Mouse (Mus musculus) bone marrow, adult 2 months (tissue): Measurements from ENCODE around the gene Actr10.

Experiments used
- CTCF ChIP-seq: fragments of 200-500 bp; IDR thresholded peaks from 2 replicates; pipeline ENCODE4 v1.5.1; 2011; ENCODE audit warnings: low read length, control low read depth; ENCODE audit not compliant: control insufficient read depth, insufficient read depth
- POLR2A ChIP-seq: fragments of 200-500 bp; IDR thresholded peaks from 2 replicates; pipeline ENCODE4 v1.6.1; 2011; ENCODE audit warnings: low read depth, mild to moderate bottlenecking, control low read depth, low read length, borderline replicate concordance; ENCODE audit not compliant: control insufficient read depth

DNA sequence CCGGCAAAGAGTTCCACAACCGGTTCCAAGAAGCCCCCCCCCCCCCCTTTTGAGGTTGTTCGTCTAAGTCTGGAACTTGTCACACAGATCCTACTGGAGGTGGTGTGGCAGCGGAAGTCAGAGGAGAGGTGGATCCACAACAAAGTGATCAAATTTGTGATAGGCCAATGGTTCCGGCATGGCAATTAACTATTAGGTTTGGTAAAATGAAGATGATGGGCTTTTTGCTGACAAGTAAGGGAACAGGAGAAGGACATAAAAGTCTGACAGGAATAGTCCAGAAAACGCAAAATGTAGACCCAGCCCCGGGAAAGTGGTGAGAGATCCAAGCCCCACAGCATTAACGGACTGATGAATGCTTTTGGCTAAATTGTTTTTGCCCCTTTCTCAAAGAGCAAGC, 29.9 kb downstream of the Actr10 start:
- TF ChIP-seq POLR2A, result no peak
- TF ChIP-seq CTCF, result no peak
